In genomic region chr15:80350431-80350830, GRCm38 (mm10) we compare ENCODE assay signal across 23 mouse cellular contexts.
A peak's percentile ranks its signal among the peaks of the same experiment; 100 is the strongest.
DNase-seq lines count a peak whose midpoint lies in the region; ATAC-seq and TF ChIP-seq lines count a peak whose summit lies in the region.
"Had no signal": no experiment of that assay in that cellular context is flagged by ENCODE, and none has a peak within 500 bp of the region (broad histone marks: within the 10 kb centered on the region; RNA-seq: fewer than 3 reads in every experiment).

No protein-coding gene starts in this region.

- TF ChIP-seq CTCF in embryonic fibroblast, embryonic 13.5 days (IDR thresholded peaks at IDR 0.05; ENCODE audit: borderline replicate concordance, insufficient read depth, low read length), result no peak

- H3K4me2 ChIP-seq in lung, embryonic 15.5 days, result no peak overlapping the region
- H3K4me2 ChIP-seq: forebrain, embryonic 12.5 days; hindbrain, embryonic 13.5 days; liver, embryonic 13.5 days; midbrain, embryonic 13.5 days had no signal

- H3K4me3 ChIP-seq in lung, embryonic 15.5 days, result no peak overlapping the region
- no peak overlapping the region for H3K4me3 ChIP-seq in embryonic fibroblast, embryonic 13.5 days (ENCODE audit: insufficient read depth, low read length)
- H3K4me3 ChIP-seq: forebrain, embryonic 12.5 days; heart, adult 2 months; hindbrain, embryonic 13.5 days; layer of hippocampus, adult 2 months; liver, embryonic 13.5 days; megakaryocyte, embryonic 14.5 days; midbrain, embryonic 13.5 days; myocyte had no signal

- DNase-seq in lung, postnatal 14 days, result no peak
- peak; percentile 85 for DNase-seq in adrenal gland, adult 2 months
- DNase-seq in left cerebral cortex, postnatal 14 days (ENCODE audit: low spot score in 2 of 2), result no peak
- no peak for DNase-seq in right cerebral cortex, postnatal 10 days (ENCODE audit: low spot score in 2 of 2)
- DNase-seq in cerebellum, adult 18-20 months, result no peak
- DNase-seq: cerebellum, adult 9-10 months; gastrocnemius, postnatal 36 days; heart, adult 2 months; heart, postnatal 36 days; kidney, adult 18-20 months; kidney, postnatal 10 days; liver, embryonic 13.5 days; lung, adult 2 months; lung, postnatal 36 days; thymus, postnatal 14 days had no signal

- intact Hi-C loops in left cerebral cortex, postnatal 14 days (cut with DNase I), result no loop called here

- no peak overlapping the region for H3K9ac ChIP-seq in lung, embryonic 15.5 days
- H3K9ac ChIP-seq: forebrain, embryonic 12.5 days; hindbrain, embryonic 13.5 days; liver, embryonic 13.5 days; midbrain, embryonic 13.5 days had no signal

- H3K9me3 ChIP-seq in lung, embryonic 15.5 days, result no peaks in the 10 kb centered on the region
- H3K9me3 ChIP-seq: forebrain, embryonic 12.5 days; hindbrain, embryonic 13.5 days; liver, embryonic 13.5 days; megakaryocyte, embryonic 14.5 days; midbrain, embryonic 13.5 days had no signal

- H3K27me3 ChIP-seq in lung, embryonic 15.5 days, result no peaks in the 10 kb centered on the region
- H3K27me3 ChIP-seq: forebrain, embryonic 12.5 days; liver, embryonic 13.5 days; midbrain, embryonic 13.5 days had no signal

- no peak for TF ChIP-seq POLR2A in embryonic fibroblast, embryonic 13.5 days (IDR thresholded peaks at IDR 0.05; ENCODE audit: low read depth, low read length)

- 0 out of 2 replicates have a peak, but pooled peaks have one; percentile 14 for ATAC-seq in lung, embryonic 15.5 days (ENCODE audit: borderline replicate concordance, extremely low read depth, low FRiP score, low TSS enrichment)
- ATAC-seq: midbrain, embryonic 13.5 days had no signal

- H3K27ac ChIP-seq in lung, embryonic 15.5 days, result no peak overlapping the region
- peak overlapping the region; percentile 50 for H3K27ac ChIP-seq in embryonic fibroblast, embryonic 13.5 days (ENCODE audit: insufficient read depth, low read length)
- H3K27ac ChIP-seq: forebrain, embryonic 12.5 days; heart, adult 2 months; hindbrain, embryonic 13.5 days; layer of hippocampus, adult 2 months; liver, embryonic 13.5 days; midbrain, embryonic 13.5 days had no signal

- no peaks in the 10 kb centered on the region for H3K4me1 ChIP-seq in lung, embryonic 15.5 days
- H3K4me1 ChIP-seq in embryonic fibroblast, embryonic 13.5 days (ENCODE audit: control insufficient read depth, insufficient read depth, low read length), result no peaks in the 10 kb centered on the region
- H3K4me1 ChIP-seq: forebrain, embryonic 12.5 days; liver, embryonic 13.5 days had no signal

- 72% methylated on average over 5 of the region's 5 CpGs for WGBS in lung, embryonic 15.5 days

- H3K36me3 ChIP-seq in lung, embryonic 15.5 days, result no peaks in the 10 kb centered on the region
- H3K36me3 ChIP-seq: forebrain, embryonic 12.5 days; hindbrain, embryonic 13.5 days; liver, embryonic 13.5 days had no signal
